Mouse (Mus musculus) forebrain, embryonic 14.5 days (tissue): ENCODE results near the gene Prdx5. TPM values are rescaled to one million over a fixed set of nuclear protein-coding genes. Genes with fewer than 3 reads are reported as not detected.
A peak's percentile ranks its signal among the peaks of the same experiment; 100 is the strongest.

ENCODE experiments used
- ATAC-seq: fragments of 200-750 bp; cut with Nextera tagmentation; 2 replicates; pipeline ENCODE4 v1.8.0; 2017; ENCODE audit warnings: mild to moderate bottlenecking, moderate library complexity
- DNase-seq: peaks from one replicate; pipeline ENCODE4 v3.0.0-alpha.2; 2015; ENCODE audit warnings: low spot score
- H3K27ac ChIP-seq: fragments of 300-500 bp; sonication (generic); 2 replicates; pipeline ENCODE4 v1.5.1; 2014; ENCODE audit warnings: low read depth, mild to moderate bottlenecking, control low read depth, low read length, moderate library complexity
- H3K27me3 ChIP-seq: fragments of 300-500 bp; sonication (generic); replicated peaks from 2 replicates; pipeline ENCODE4 v1.6.1; 2014; ENCODE audit warnings: low read length, control low read depth, mixed read lengths; ENCODE audit not compliant: control insufficient read depth, insufficient read depth
- H3K36me3 ChIP-seq: fragments of 300-500 bp; sonication (generic); 2 replicates; pipeline ENCODE4 v1.6.1; 2014; ENCODE audit warnings: low read length, control low read depth; ENCODE audit not compliant: control insufficient read depth, insufficient read depth
- H3K4me1 ChIP-seq: fragments of 300-500 bp; sonication (generic); 2 replicates; pipeline ENCODE4 v1.6.1; 2014; ENCODE audit warnings: antibody characterized with exemption, low read length, control low read depth; ENCODE audit not compliant: control insufficient read depth, insufficient read depth
- H3K4me2 ChIP-seq: fragments of 300-500 bp; sonication (generic); 2 replicates; pipeline ENCODE4 v1.6.1; 2014; ENCODE audit warnings: mild to moderate bottlenecking, control low read depth, low read length
- H3K4me3 ChIP-seq: fragments of 300-500 bp; sonication (generic); 2 replicates; pipeline ENCODE4 v1.5.1; 2014; ENCODE audit warnings: low read depth, low read length, control low read depth
- H3K9ac ChIP-seq: fragments of 300-500 bp; sonication (generic); 2 replicates; pipeline ENCODE4 v1.6.1; 2014; ENCODE audit warnings: mild to moderate bottlenecking, low read length, control low read depth, moderate library complexity
- H3K9me3 ChIP-seq: fragments of 300-500 bp; sonication (generic); replicated peaks from 2 replicates; pipeline ENCODE4 v1.6.1; 2016; ENCODE audit warnings: low read length, control low read depth, mixed read lengths; ENCODE audit not compliant: control insufficient read depth
- WGBS: fragments of 180-500 bp; shearing (Covaris S2); extraction: QIAGEN DNeasy Blood & Tissue Kit; methylation state at CpG from one replicate; pipeline ENCODE4 v1.1.7; 2014; 5-methylcytosine and 5-hydroxymethylcytosine counted together
- polyA plus RNA-seq: library from polyadenylated mRNA; unstranded; fragments of >200 nt; fragmentation: Nextera tagmentation; extraction: Ambion mirVana; gene quantifications from 2 replicates; pipeline ENCODE4 v1.2.1, GENCODE M21; 2014

Gene Prdx5
- polyA plus RNA-seq, 1 experiment from 2014 or later: 229 TPM

- Histone ChIP-seq H3K9ac (peak overlapping the region; percentile 86), H3K27ac (no peak overlapping the region), H3K4me1 (peaks cover 25% of the 10 kb centered on the region), H3K4me3 (peak overlapping the region; percentile 77), H3K9me3 (no peaks in the 10 kb centered on the region), H3K4me2 (peak overlapping the region; percentile 97), H3K36me3 (0 out of 2 replicates have a peak, but pooled peaks cover 3% of the 10 kb centered on the region), H3K27me3 (peaks cover 8% of the 10 kb centered on the region)
- ATAC-seq (peak; percentile 27), DNase-seq (no peak)
- WGBS: 22% methylated on average over 29 of the region's 29 CpGs
Measured at GRCm38 (mm10) chr19:6940396-6941351, 30.8 kb upstream of the Prdx5 start.

DNA sequence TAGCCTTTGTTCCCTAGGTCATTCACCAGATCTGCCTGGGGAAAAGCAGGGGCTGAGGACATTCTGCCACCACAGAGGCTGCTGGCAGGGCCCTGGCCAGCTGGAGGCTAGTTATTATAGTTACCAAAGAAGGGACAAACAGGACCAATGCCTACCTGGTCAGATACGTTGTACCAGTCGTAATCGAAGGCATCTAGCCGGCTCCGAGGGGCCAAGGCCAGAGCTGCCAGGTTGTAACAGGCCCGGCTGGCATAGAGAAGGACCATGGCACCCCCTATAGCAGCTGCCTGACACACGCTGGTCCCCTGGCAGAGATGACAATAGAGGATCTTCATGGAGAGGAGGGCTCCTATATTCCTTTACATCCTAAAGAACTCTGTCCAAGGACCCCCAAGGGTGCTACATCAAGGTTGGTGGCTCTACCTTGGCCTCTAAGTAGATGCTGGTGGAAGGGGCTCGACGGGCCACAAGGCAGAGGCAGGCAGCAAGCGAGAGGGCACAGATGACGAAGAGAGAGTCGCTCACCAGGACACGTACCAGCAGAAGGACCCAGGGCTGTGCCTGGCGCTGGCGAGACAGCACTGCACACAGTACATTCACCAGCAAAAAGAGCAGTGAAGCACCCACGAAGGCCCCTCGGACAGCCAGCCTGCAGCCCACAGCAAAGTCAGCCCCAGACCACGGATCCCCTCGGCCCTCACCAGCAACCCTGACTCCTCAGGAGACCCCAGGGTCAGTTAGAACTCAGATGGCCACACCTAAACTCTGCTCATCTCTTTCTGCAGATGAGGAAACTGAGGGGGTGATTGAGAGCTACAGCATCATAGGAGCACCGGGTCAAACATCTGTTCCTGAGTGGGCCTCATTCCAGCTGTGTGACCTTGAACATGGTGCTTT lies 29.4 kb upstream of the Prdx5 start:
- H3K4me1 ChIP-seq: peaks cover 25% of the 10 kb centered on the region
- no peak for DNase-seq
- H3K27me3 ChIP-seq: peaks cover 19% of the 10 kb centered on the region
- no peak for ATAC-seq
- 90% methylated on average over 20 of the region's 20 CpGs for WGBS
- H3K9ac ChIP-seq: peak overlapping the region; percentile 1
- H3K9me3 ChIP-seq: no peaks in the 10 kb centered on the region
- H3K4me3 ChIP-seq: 0 out of 2 replicates have a peak overlapping the region, but pooled peaks have one; percentile 77
- no peak overlapping the region for H3K27ac ChIP-seq
- H3K36me3 ChIP-seq: no peaks in the 10 kb centered on the region
- H3K4me2 ChIP-seq: peak overlapping the region; percentile 97; the same call in 1 of the 2 replicates

DNA sequence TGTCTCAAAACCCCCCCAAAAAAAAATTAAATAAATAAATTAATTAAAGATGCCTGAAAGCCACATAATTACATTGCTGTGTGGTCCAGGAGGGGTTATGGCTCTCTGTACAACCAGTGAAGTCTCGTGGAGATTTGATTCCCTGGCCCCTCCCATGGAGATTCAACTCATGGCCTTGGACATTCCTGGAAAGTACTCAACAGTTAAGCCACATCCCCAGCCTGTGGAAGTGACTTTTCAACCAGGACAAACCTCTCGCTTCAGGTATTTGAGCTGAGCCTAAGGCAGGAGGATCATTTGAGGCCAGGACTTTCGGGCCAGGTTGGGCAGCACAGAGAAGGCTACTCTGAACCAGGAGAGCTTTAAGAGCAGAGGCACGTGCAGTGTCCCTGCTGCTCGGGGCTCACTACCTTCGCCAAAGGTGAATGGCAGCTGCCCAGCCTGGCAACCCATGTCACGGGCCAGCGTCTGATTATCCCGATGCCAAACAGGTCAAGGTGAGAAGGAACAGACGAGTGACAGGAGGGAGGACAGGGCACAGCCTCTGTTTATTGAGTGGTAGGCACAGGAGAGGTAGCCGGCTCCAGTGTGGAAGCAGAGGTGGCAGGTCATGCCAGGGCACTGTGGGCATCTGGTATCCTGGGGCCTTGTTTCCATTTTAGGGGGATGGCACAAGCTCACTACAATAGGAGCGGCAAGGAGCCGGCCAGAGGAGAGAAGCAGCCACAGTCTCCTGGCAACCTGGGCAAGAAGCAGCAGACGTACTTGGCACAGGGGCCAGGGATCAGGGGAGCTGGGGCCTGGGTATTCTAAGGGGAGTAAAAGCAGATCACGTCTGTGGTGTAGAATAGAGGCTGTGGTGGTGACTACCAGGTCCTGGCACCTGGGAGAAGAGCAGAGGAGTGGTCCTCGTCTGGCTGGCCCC lies 27.9 kb upstream of the Prdx5 start:
- Histone ChIP-seq H3K9me3 (no peaks in the 10 kb centered on the region), H3K4me1 (peaks cover 25% of the 10 kb centered on the region), H3K4me2 (no peak overlapping the region), H3K27me3 (peaks cover 35% of the 10 kb centered on the region), H3K4me3 (no peak overlapping the region), H3K36me3 (no peaks in the 10 kb centered on the region), H3K27ac (no peak overlapping the region), H3K9ac (no peak overlapping the region)
- DNase-seq: no peak
- no peak for ATAC-seq
- 77% methylated on average over 16 of the region's 16 CpGs for WGBS

- DNase-seq: no peak
- Histone ChIP-seq H3K4me1 (peaks cover 21% of the 10 kb centered on the region), H3K36me3 (no peaks in the 10 kb centered on the region), H3K9ac (no peak overlapping the region), H3K9me3 (no peaks in the 10 kb centered on the region), H3K27ac (no peak overlapping the region), H3K4me2 (no peak overlapping the region), H3K27me3 (peaks cover 49% of the 10 kb centered on the region), H3K4me3 (no peak overlapping the region)
- WGBS: 28% methylated on average over 3 of the region's 3 CpGs
- ATAC-seq: no peak
Measured at GRCm38 (mm10) chr19:6936299-6936698, 26.4 kb upstream of the Prdx5 start.

- H3K9ac ChIP-seq: peak within 1 kb of the TSS; percentile 56
- H3K27me3 ChIP-seq: peaks cover 61% of the 10 kb centered on the region
- H3K9me3 ChIP-seq: no peaks in the 10 kb centered on the region
- peak within 1 kb of the TSS; percentile 59 for H3K4me2 ChIP-seq
- H3K4me3 ChIP-seq: peak within 1 kb of the TSS; percentile 33
- H3K27ac ChIP-seq: no peak within 1 kb of the TSS
- H3K4me1 ChIP-seq: peaks cover 5% of the 10 kb centered on the region; the same call in 1 of the 2 replicates
- ATAC-seq (peak; percentile 16; the same call in 1 of the 2 replicates), DNase-seq (no peak)
- H3K36me3 ChIP-seq: no peaks in the 10 kb centered on the region
- 9% methylated on average over 23 of the region's 23 CpGs for WGBS
Measured at GRCm38 (mm10) chr19:6934195-6934977, 24.5 kb upstream of the Prdx5 start, which contains the start of gene Kcnk4. Gene Kcnk4 (minus strand): TSS chr19:6934515.

GRCm38 (mm10) chr19:6933436-6934194 lies 23.7 kb upstream of the Prdx5 start:
- Histone ChIP-seq H3K4me3 (peak overlapping the region; percentile 33), H3K27me3 (peaks cover 64% of the 10 kb centered on the region), H3K27ac (no peak overlapping the region), H3K9ac (peak overlapping the region; percentile 56), H3K4me2 (peak overlapping the region; percentile 59), H3K36me3 (no peaks in the 10 kb centered on the region), H3K4me1 (peaks cover 5% of the 10 kb centered on the region; the same call in 1 of the 2 replicates), H3K9me3 (no peaks in the 10 kb centered on the region)
- DNase-seq (no peak), ATAC-seq (peak; percentile 62)
- WGBS: 5% methylated on average over 55 of the region's 58 CpGs

- H3K4me2 ChIP-seq: no peak overlapping the region
- ATAC-seq: no peak
- peaks cover 3% of the 10 kb centered on the region; the same call in 1 of the 2 replicates for H3K4me1 ChIP-seq
- no peaks in the 10 kb centered on the region for H3K9me3 ChIP-seq
- H3K27ac ChIP-seq: no peak overlapping the region
- peak overlapping the region; percentile 56; the same call in 1 of the 2 replicates for H3K9ac ChIP-seq
- no peak overlapping the region for H3K4me3 ChIP-seq
- DNase-seq: no peak
- WGBS: 17% methylated on average over 4 of the region's 4 CpGs
- H3K36me3 ChIP-seq: no peaks in the 10 kb centered on the region
- H3K27me3 ChIP-seq: peaks cover 68% of the 10 kb centered on the region
Measured at GRCm38 (mm10) chr19:6933102-6933435, 23.2 kb upstream of the Prdx5 start.
